Mouse (Mus musculus) C2C12 (cell line): Measurements from ENCODE around the gene Cops2.

ENCODE experiments used
- CEBPB ChIP-seq: IDR thresholded peaks from one replicate; pipeline ENCODE4 v1.6.1; 2011; ENCODE audit warnings: low read depth, mild to moderate bottlenecking, control low read depth, moderate library complexity
- CTCF ChIP-seq: IDR thresholded peaks from one replicate; pipeline ENCODE4 v1.5.1; 2011; ENCODE audit not compliant: control insufficient read depth, insufficient read depth, insufficient read length
- FOSL1 ChIP-seq: IDR thresholded peaks from one replicate; pipeline ENCODE4 v1.8.0; 2011; ENCODE audit warnings: mild to moderate bottlenecking, low read length; ENCODE audit not compliant: poor library complexity, insufficient read depth, severe bottlenecking
- MAX ChIP-seq: IDR thresholded peaks from one replicate; pipeline ENCODE4 v1.6.1; 2011; ENCODE audit warnings: mild to moderate bottlenecking, control low read depth
- MYOD1 ChIP-seq: IDR thresholded peaks from one replicate; pipeline ENCODE4 v1.6.1; 2011; ENCODE audit warnings: low read depth; ENCODE audit not compliant: control insufficient read depth, insufficient read length
- MYOG ChIP-seq: IDR thresholded peaks from one replicate; pipeline ENCODE4 v1.6.1; 2011; ENCODE audit not compliant: control insufficient read depth, insufficient read length; ENCODE audit errors: extremely low read depth
- USF1 ChIP-seq: IDR thresholded peaks from one replicate; pipeline ENCODE4 v1.6.1; 2011; ENCODE audit warnings: low read depth, mild to moderate bottlenecking, control low read depth, moderate library complexity

GRCm38 (mm10) chr2:125829924-125830323 is 29.0 kb downstream of the Cops2 start:
- TF ChIP-seq CTCF, result no peak
- TF ChIP-seq MYOD1, result no peak
- TF ChIP-seq MYOG, result no peak
- no peak for TF ChIP-seq FOSL1
- TF ChIP-seq MAX, result no peak
- no peak for TF ChIP-seq CEBPB
- TF ChIP-seq USF1, result no peak
